Mouse (Mus musculus) stomach, embryonic 14.5 days (tissue): ENCODE data around the gene Chic1. TPM values are rescaled to one million over a fixed set of nuclear protein-coding genes. Genes with fewer than 3 reads are reported as not detected.
A peak's percentile ranks its signal among the peaks of the same experiment; 100 is the strongest.

Experiments used
- ATAC-seq: fragments of 200-750 bp; cut with Nextera tagmentation; 2 replicates; pipeline ENCODE4 v1.8.0; 2017; ENCODE audit warnings: low read depth, moderate TSS enrichment; ENCODE audit not compliant: insufficient number of reproducible peaks, insufficient read depth, low FRiP score
- H3K27ac ChIP-seq: fragments of 300-500 bp; sonication (generic); 2 replicates; pipeline ENCODE4 v1.5.1; 2014; ENCODE audit warnings: mild to moderate bottlenecking, low read length, moderate library complexity, mixed read lengths
- H3K27me3 ChIP-seq: fragments of 300-500 bp; sonication (generic); 2 replicates; pipeline ENCODE4 v1.6.1; 2014; ENCODE audit warnings: low read length, control low read depth, mixed read lengths; ENCODE audit not compliant: control insufficient read depth, insufficient read depth
- H3K36me3 ChIP-seq: fragments of 300-500 bp; sonication (generic); 2 replicates; pipeline ENCODE4 v1.6.1; 2014; ENCODE audit warnings: mild to moderate bottlenecking, control low read depth, low read length, moderate library complexity, mixed read lengths; ENCODE audit not compliant: control insufficient read depth, insufficient read depth
- H3K4me1 ChIP-seq: fragments of 300-500 bp; sonication (generic); 2 replicates; pipeline ENCODE4 v1.6.1; 2014; ENCODE audit warnings: low read length, control low read depth, mixed read lengths; ENCODE audit not compliant: control insufficient read depth, insufficient read depth
- H3K4me2 ChIP-seq: fragments of 300-500 bp; sonication (generic); replicated peaks from 2 replicates; pipeline ENCODE4 v1.6.1; 2014; ENCODE audit warnings: low read depth, low read length, control low read depth
- H3K4me3 ChIP-seq: fragments of 300-500 bp; sonication (generic); 2 replicates; pipeline ENCODE4 v1.5.1; 2014; ENCODE audit warnings: low read depth, low read length, control low read depth
- H3K9ac ChIP-seq: fragments of 300-500 bp; sonication (generic); replicated peaks from 2 replicates; pipeline ENCODE4 v1.6.1; 2014; ENCODE audit warnings: low read depth, mild to moderate bottlenecking, control low read depth, low read length, moderate library complexity, mixed read lengths
- H3K9me3 ChIP-seq: fragments of 300-500 bp; sonication (generic); 2 replicates; pipeline ENCODE4 v1.6.1; 2016; ENCODE audit warnings: low read depth, low read length, control low read depth; ENCODE audit not compliant: control insufficient read depth
- WGBS: fragments of 180-500 bp; shearing (Covaris S2); extraction: QIAGEN DNeasy Blood & Tissue Kit; methylation state at CpG from one replicate; pipeline ENCODE4 v1.1.7; 2014; 5-methylcytosine and 5-hydroxymethylcytosine counted together
- polyA plus RNA-seq: library from polyadenylated mRNA; unstranded; fragments of >200 nt; fragmentation: Nextera tagmentation; extraction: Ambion mirVana; gene quantifications from 2 replicates; pipeline ENCODE4 v1.2.1, GENCODE M21; 2014

Chic1 gene
- polyA plus RNA-seq = 5.1 and 5.8 TPM in 2 replicates

GRCm38 (mm10) chrX:103356287-103356686 lies at the start of gene Chic1:
Gene Chic1 (plus strand): TSS chrX:103356476.
- Histone ChIP-seq H3K27me3 (0 out of 2 replicates have a peak, but pooled peaks cover 2% of the 10 kb centered on the region), H3K4me3 (peak within 1 kb of the TSS; percentile 44), H3K4me1 (no peaks in the 10 kb centered on the region), H3K36me3 (no peaks in the 10 kb centered on the region), H3K4me2 (peak within 1 kb of the TSS; percentile 49), H3K9me3 (no peaks in the 10 kb centered on the region), H3K27ac (no peak within 1 kb of the TSS), H3K9ac (peak within 1 kb of the TSS; percentile 30; the same call in 1 of the 2 replicates)
- WGBS = 14% methylated on average over 34 of the region's 34 CpGs
- peak; percentile 94 for ATAC-seq

DNA sequence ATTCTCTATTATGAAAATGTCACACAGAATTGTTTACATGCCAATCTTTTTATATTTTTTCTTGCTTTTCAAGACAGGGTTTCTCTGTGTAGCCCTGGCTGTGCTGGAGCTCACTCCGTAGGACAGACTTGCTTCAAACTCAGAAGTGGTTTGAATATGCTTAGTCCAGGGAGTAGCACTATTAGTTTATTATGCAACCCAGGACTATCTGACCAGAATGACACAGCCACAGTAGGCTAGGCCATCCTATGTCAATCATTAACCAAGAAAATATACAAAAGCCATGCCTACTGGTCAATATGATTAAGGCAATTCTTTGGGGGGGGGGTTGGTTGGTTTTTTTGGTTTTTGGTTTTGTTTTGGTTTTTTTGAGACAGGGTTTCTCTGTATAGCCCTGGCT lies 48.0 kb upstream of the Chic1 start:
- Histone ChIP-seq H3K27ac (no peak overlapping the region), H3K4me1 (no peaks in the 10 kb centered on the region), H3K9ac (no peak overlapping the region), H3K27me3 (no peaks in the 10 kb centered on the region), H3K36me3 (no peaks in the 10 kb centered on the region), H3K4me2 (no peak overlapping the region), H3K9me3 (no peaks in the 10 kb centered on the region), H3K4me3 (no peak overlapping the region)
- no peak for ATAC-seq
- WGBS = 85% methylated on average over 1 of the region's 1 CpGs

- Histone ChIP-seq H3K9me3 (no peaks in the 10 kb centered on the region), H3K36me3 (no peaks in the 10 kb centered on the region), H3K4me1 (no peaks in the 10 kb centered on the region), H3K4me3 (no peak overlapping the region), H3K9ac (no peak overlapping the region), H3K27ac (no peak overlapping the region), H3K4me2 (no peak overlapping the region), H3K27me3 (no peaks in the 10 kb centered on the region)
- ATAC-seq = no peak
- WGBS = 89% methylated on average over 3 of the region's 3 CpGs
Observed at GRCm38 (mm10) chrX:103311723-103312122, 44.6 kb upstream of the Chic1 start.

- Histone ChIP-seq H3K9ac (no peak overlapping the region), H3K4me2 (no peak overlapping the region), H3K4me1 (no peaks in the 10 kb centered on the region), H3K27ac (no peak overlapping the region), H3K9me3 (no peaks in the 10 kb centered on the region), H3K4me3 (no peak overlapping the region), H3K27me3 (no peaks in the 10 kb centered on the region), H3K36me3 (no peaks in the 10 kb centered on the region)
- WGBS = 74% methylated on average over 6 of the region's 6 CpGs
- ATAC-seq = no peak
Observed at GRCm38 (mm10) chrX:103314146-103314545, 42.1 kb upstream of the Chic1 start.

DNA sequence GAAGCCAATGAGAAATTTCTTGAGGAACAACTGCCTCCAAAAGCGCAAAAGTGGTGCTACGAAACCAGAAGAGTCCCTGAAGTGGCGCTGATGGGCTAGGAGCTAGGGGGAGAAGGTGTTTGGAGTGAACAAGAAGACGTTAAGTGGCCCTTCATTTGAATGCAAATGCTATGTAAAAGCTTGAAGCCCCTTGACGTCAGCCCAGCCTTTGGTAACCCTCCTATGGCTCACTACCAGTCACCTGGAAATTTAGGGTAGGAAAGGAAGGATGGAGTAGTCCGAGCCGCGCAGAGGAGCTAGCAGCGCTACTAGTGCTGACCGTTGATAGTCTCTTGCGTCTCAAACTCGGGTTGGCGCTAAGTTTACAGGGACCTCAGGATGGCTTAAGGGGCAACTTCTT lies 35.1 kb upstream of the Chic1 start, which contains the start of gene Cdx4:
Gene Cdx4 (plus strand): TSS at position 253 of the 400 bp plus-strand sequence.
- Histone ChIP-seq H3K36me3 (no peaks in the 10 kb centered on the region), H3K27ac (no peak within 1 kb of the TSS), H3K9me3 (no peaks in the 10 kb centered on the region), H3K4me2 (peak within 1 kb of the TSS; percentile 26; the same call in 1 of the 2 replicates), H3K9ac (no peak within 1 kb of the TSS), H3K4me1 (no peaks in the 10 kb centered on the region), H3K27me3 (peaks cover 24% of the 10 kb centered on the region), H3K4me3 (no peak within 1 kb of the TSS)
- ATAC-seq = no peak
- 24% methylated on average over 13 of the region's 13 CpGs for WGBS

DNA sequence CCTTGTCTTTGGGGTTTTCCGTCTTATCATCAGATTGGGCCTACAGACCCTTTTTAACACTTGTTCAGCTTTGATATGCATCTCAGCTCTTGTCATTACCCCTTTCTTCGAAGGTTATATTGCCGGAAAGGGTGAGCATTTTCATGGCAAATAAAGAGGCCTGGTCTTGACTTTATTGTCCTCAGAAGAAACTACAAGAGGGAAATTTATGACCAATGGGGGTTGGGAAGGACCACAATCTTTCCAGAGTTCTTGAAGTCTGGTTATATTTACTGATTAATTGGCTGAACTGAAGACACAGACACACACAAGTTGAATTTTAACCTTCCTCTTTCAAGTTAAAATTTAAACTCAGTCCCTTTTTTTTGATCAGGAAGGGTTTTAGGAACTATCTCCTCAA lies 30.4 kb upstream of the Chic1 start:
- no peak overlapping the region for H3K27ac ChIP-seq
- no peak overlapping the region for H3K4me2 ChIP-seq
- 66% methylated on average over 3 of the region's 3 CpGs for WGBS
- H3K4me1 ChIP-seq = no peaks in the 10 kb centered on the region
- ATAC-seq = no peak
- no peaks in the 10 kb centered on the region for H3K9me3 ChIP-seq
- H3K36me3 ChIP-seq = no peaks in the 10 kb centered on the region
- no peak overlapping the region for H3K4me3 ChIP-seq
- H3K27me3 ChIP-seq = peaks cover 21% of the 10 kb centered on the region
- no peak overlapping the region for H3K9ac ChIP-seq

- no peaks in the 10 kb centered on the region for H3K4me1 ChIP-seq
- no peak for ATAC-seq
- H3K27me3 ChIP-seq = no peaks in the 10 kb centered on the region
- no peak overlapping the region for H3K27ac ChIP-seq
- no peaks in the 10 kb centered on the region for H3K9me3 ChIP-seq
- WGBS = 69% methylated on average over 8 of the region's 8 CpGs
- no peak overlapping the region for H3K4me3 ChIP-seq
- H3K9ac ChIP-seq = no peak overlapping the region
- H3K36me3 ChIP-seq = no peaks in the 10 kb centered on the region
- H3K4me2 ChIP-seq = no peak overlapping the region
Observed at GRCm38 (mm10) chrX:103329386-103329785, 26.9 kb upstream of the Chic1 start.

DNA sequence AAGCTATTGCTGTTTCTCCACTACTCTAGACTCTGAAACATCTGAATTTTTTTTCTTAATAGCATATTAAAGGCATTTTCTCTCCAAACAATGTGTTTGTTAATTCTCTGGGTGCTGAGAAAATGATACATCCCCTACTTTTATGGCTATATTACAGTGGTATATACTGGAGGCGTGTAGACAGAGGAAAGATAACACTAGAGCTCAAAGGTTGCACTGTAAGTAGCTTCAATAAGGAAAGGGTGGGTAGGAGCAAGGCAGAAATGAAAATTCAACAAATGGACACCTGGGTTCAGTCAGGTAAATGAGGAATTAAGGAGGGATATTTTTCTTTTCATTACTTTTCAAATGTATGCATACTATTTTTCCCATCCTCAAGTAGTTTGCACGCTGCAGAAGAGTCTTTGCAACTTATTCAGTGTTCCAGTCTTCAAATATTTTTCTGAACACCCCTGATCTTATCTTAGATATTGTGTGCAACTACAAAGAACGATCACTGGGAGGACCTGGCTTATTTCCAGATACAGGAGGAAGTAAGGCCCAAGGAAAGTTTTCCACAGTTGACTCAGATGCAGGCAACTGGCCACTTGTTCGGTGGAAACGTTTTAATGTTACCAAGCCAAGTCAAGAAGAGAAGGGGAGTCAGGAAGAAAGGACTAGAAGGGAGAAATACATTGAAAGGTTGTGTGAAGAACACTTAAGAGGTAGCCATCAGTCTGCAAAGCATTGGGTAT lies 25.0 kb upstream of the Chic1 start:
- H3K27ac ChIP-seq = no peak overlapping the region
- WGBS = 68% methylated on average over 5 of the region's 5 CpGs
- ATAC-seq = no peak

More for the DNA sequence above, 25.0 kb upstream of the Chic1 start:
- no peak overlapping the region for H3K9ac ChIP-seq
- no peak overlapping the region for H3K4me3 ChIP-seq
- H3K4me2 ChIP-seq = no peak overlapping the region
- no peaks in the 10 kb centered on the region for H3K9me3 ChIP-seq
- H3K36me3 ChIP-seq = no peaks in the 10 kb centered on the region
- no peaks in the 10 kb centered on the region for H3K4me1 ChIP-seq
- H3K27me3 ChIP-seq = no peaks in the 10 kb centered on the region
